Mouse (Mus musculus) spleen, postnatal 36 days (tissue): ENCODE data around the gene Chd2.

ENCODE experiments used
- DNase-seq, 2 experiments: peaks; one replicate each; pipeline ENCODE4 v3.0.0; 2022; ENCODE audit warnings: low spot score in 2 of 2, mixed read lengths in 1 of 2

The Chd2 gene

GRCm38 (mm10) chr7:73411523-73411922 is 130.1 kb downstream of the Chd2 start:
- no peak for DNase-seq

- DNase-seq = no peak
These were observed 136.1 kb downstream of the Chd2 start for GRCm38 (mm10) chr7:73405550-73405949.

DNA sequence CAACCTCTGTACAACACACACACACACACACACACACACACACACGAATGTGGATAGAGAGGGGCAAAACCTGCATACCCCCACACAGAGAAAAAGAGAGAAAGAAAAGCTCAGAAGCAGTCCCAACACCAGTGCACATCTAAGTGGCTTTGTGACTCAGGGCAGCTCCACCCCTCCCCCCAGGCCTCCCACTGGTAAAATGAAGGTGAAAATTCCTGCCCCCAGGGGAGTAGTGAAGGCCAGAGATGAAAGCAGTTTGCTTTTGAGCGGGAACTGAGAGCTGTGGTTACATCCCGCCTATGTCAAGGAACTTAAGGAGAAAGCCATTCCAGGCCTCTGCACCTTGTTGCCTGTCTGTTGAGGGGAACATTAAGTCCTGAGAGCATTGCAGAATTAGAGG is 138.1 kb downstream of the Chd2 start:
- no peak for DNase-seq

DNA sequence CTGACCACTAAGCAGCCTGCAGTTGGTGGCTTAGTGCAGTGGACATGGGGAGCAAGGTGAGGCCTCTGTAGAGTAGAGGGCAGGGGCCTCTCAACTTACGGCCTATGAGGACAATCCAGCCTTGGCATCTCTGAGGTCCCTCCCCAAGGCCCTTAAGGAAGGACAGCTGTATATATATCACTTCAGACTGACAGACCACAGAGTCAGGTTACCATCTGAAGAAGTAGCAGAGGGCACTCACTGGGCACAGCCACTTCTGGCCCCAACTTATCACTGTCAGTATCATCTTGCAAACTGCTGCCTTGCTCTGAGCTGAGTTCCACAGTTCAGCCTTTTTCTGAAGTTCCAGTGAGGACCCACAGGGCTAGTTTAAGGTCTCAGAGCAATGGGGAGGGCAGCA is 139.0 kb downstream of the Chd2 start:
- DNase-seq = no peak

DNA sequence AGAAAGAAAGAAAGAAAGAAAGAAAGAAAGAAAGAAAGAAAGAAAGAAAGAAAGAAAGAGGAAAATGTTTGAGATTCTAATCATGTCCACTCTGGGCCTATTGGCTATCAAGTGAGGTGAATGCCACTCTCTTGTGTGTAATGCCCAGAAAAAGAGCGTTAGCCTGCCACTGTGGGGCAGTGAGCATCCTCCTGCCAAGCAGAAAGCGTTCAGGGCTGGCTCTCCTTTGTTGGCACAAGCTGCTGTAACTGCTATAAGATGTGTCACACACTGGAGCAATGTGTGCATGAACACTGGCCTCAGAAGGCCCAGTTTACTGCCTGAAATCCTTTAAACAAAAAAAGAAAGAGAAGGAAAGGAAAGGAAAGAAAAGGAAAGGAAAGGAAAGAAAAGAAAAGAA is 139.5 kb downstream of the Chd2 start:
- no peak for DNase-seq

DNA sequence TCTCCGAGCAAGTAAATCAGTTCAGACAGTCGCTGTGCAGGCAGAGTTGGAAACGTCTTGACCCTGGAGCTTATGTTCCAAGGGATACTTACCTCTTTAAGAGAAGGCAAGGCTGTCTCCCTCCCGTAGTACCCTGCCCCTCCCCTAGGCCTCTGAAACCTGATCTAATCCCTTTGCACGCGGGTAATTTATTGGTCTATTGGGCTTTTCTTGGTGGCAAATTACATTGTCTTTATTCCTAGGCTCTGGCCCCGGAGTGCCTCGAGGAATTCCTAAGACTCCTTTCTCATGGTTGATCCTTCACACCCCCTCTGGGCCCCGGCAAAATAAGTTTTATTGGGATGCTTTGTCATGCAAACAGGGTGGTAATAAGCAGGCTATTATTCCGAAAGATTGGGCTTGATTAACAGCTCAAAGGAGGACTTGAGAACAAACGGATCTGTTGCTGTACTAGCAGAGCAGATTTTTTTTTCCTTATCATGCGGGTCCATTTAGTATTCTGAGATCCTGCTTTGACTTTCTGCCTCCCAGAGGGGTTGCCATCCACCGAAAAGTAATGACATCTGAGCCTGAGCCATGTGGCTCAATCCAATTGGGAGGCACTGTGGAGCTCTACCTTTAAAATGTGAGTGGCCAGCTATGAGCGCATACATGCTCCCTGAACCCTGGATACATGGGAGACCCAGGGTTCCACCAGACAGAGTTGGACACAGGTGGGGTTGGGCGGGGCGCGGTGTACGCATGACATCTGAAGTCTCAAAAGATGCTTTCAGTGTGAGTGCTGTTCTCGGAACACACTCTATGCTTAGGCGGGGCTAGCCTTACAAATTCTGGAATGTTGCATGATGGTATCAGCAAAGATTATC is 141.3 kb downstream of the Chd2 start:
- DNase-seq = no peak

GRCm38 (mm10) chr7:73399501-73400044 is 142.1 kb downstream of the Chd2 start:
- DNase-seq = no peak

DNA sequence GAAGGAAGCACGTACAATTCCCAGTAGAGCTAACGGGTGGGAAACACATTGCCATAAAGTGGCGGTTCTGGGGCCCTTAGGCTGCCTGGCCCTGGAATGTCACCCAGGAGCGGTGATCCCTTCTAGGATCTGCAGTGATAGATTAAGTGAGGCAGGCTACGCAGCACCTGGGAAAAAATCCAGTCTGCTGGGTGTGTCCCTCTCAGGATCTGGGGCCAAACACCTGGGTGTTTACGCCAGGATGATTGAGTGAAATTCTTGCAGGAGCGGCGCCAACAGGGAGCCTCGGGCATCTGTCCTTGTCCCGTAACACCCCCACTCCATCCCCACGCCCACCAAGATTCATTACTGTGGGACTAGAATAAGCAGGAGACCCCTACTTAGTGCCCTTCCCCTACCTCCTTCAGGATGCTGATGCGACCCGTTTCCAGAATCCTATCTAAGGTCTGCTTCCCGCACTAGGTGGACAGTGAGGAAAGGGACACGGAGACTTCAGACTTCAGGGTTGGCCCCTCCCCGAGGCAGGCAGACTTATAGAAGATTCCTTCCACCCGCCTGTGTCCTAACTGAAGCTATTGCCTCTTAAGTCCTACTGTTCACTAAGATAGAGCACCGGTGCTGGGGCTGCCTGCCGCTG is 142.7 kb downstream of the Chd2 start:
- DNase-seq = no peak

DNA sequence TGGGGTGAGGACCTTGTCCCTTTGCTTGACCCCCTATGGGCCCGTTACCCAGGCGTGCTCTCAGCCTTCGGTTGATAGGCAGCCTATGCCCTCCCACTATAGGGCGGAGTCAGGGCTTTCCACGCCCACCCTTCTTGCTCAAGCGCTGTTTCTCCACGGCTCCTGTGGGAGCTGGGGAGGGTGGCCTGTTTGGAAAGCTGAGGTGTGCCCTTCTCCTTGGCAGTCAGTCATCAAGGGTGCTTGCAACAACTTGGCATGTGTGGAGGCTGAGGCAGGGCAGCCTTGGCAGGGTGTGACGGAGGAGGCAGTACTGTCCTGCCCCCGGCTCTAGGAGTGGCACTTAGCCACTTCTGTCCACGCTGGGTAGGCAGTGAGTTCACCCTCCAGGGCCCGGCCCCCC is 143.3 kb downstream of the Chd2 start:
- no peak for DNase-seq

- no peak for DNase-seq
These were observed 147.6 kb downstream of the Chd2 start for GRCm38 (mm10) chr7:73394013-73394409.

DNA sequence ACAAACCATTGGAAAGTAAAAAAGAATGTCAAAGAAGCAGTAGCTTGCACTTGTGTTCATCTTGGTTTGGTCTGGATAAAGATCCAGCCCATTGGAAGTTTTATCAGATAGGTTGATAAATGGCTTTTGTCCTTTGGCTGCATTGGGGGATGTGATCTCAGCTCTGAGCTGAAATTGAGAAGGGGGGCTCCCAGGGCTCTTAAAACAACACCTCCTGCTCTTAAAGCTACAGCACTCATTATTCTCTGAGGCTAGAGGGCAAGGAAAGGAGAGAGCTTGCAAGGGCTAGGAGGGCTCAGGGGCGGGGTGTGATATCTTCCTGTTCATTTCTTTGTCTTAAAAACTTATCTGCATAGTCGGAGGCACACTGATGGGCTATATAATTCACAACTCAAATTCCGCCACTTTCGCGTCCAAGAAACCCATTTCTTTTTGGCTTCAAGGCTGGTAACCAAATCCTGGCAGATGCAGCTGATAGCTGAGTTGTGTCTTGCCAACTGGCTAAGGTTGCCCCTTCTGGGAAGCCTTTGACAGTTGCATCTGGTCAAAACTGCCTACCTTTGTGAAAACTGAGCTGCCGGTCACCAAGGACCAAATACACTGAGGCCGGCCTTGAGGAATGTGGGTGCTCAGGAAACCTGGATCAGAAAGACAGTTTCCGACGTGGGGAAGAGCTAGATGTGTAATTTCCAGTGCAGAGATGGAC is 148.2 kb downstream of the Chd2 start:
- DNase-seq = no peak

- DNase-seq = no peak
These were observed 149.3 kb downstream of the Chd2 start for GRCm38 (mm10) chr7:73392359-73392758.

DNA sequence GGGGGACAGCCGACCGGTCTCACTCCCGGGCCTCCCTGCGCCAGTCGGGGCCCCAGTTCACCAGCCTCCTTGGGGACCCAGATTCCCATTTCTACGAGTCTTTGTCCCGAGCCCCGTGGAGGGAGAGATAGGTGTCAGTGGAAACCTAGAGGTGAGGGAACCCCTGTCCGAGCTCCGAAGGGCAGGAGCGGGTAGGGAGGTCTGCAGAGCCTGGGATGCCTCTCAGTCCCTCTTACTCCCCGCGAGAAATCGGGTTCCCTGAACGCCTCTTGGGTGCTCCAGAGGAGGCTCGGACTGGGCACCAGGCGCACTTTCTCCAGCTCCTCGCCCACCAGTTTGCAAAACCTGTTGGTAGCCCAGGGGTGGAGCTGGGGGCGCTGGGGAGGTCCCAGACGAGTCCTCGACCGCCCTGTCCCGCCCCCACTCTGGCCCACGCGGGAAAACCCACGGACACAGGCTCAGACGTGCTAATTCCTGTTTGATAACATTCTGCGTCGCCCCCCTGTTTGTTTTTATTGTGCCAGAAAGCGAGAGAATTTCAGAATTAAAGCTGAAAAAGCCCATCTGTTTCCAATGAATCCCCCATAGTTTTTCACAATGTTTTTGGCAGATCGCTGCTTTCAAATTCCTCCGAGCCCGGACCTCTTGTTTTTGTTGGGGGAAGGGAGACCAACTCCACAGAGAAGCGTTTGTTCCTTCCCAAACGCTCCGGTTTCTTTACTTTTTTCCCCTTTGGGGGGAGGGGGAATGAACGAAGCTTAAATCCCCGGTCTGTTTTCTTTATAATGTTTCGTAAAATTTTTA is 149.9 kb downstream of the Chd2 start:
- DNase-seq = no peak

- DNase-seq = peak; percentile 20 to 26
These were observed 150.6 kb downstream of the Chd2 start for GRCm38 (mm10) chr7:73391002-73391517.

GRCm38 (mm10) chr7:73390426-73391001 is 151.1 kb downstream of the Chd2 start:
- no peak for DNase-seq

DNA sequence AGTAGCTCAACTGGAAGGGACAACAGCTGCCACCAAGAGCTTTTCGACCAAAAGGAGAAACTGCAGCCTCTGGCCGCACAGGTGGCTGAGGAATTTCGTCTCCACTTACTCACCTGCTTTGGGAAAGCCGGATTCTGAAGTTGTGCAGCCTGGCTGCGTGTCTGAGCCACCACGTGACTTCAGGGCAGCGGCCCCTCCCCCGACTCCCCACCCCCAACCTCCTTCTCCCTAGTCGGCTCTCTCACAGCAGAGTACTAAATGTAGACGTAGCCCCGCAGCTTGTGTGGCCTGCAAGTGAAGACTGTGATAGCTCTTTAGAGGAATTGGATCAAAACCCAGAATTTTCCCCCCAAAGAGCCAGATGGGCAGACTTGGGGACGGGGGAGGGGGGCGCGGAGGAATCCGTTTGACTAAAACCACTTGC is 151.7 kb downstream of the Chd2 start:
- no peak for DNase-seq

- no peak for DNase-seq
These were observed 152.2 kb downstream of the Chd2 start for GRCm38 (mm10) chr7:73389419-73389818.

DNA sequence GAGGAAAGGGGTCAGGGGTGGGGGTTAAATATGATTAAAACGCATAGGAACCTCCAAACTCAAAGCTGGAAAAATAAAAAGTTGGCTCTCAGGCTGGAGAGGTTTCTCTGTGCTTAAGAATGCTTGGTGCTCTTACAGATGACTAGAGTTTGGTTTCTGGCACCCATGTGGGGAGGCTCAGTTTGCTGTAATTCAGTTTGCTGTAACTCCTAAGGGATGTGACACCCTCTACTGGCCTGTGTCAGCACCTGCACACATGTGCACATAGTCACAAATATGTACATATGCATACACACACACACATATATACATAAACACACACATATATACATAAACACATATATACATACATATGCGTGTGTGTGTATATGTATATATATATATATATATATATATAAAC is 152.8 kb downstream of the Chd2 start:
- no peak for DNase-seq

GRCm38 (mm10) chr7:73382843-73383242 is 158.8 kb downstream of the Chd2 start:
- no peak for DNase-seq

- no peak for DNase-seq
These were observed 163.6 kb downstream of the Chd2 start for GRCm38 (mm10) chr7:73378034-73378433.

DNA sequence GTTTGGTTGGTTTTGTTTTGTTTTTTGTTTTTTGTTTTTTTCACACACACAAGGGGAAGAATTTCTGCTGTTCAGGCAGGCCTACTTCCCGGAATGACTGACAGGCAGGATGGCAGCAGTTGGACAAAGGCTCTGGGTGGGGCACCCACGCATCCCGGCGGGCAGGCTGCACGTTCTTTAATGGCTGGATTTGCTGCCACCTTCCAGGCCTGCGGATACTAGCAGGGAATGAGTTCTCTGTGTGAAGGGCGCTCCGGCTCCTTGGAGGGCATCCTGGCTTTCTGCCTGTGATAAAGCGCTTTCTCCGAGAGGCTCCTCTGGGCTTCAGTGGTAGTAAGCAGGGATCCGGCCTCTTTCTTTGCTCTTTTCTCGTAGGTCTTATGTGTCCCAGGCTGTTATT is 164.3 kb downstream of the Chd2 start:
- no peak for DNase-seq
